Mouse (Mus musculus) large intestine, adult 2 months (tissue): ENCODE measurements around the gene Chid1. TPM values are rescaled to one million over a fixed set of nuclear protein-coding genes. Genes with fewer than 3 reads are reported as not detected.

Experiments used
- DNase-seq: peaks from one replicate; pipeline ENCODE4 v3.0.0-alpha.2; 2012; ENCODE audit warnings: low read depth, low spot score
- WGBS: fragments of 180-500 bp; shearing (Covaris S2); methylation state at CpG from one replicate; pipeline ENCODE4 v1.1.7; 2018; 5-methylcytosine and 5-hydroxymethylcytosine counted together
- polyA plus RNA-seq: library from polyadenylated mRNA; depleted of rRNA; stranded (reverse); fragments of >200 nt; gene quantifications from 2 replicates; pipeline ENCODE4 v1.2.3, GENCODE M21; 2012

Chid1 gene
- polyA plus RNA-seq, 1 experiment: 37.0 TPM

GRCm38 (mm10) chr7:141560471-141560870 is 20.8 kb upstream of the Chid1 start:
- DNase-seq: no peak
- 83% methylated on average over 4 of the region's 4 CpGs for WGBS

DNA sequence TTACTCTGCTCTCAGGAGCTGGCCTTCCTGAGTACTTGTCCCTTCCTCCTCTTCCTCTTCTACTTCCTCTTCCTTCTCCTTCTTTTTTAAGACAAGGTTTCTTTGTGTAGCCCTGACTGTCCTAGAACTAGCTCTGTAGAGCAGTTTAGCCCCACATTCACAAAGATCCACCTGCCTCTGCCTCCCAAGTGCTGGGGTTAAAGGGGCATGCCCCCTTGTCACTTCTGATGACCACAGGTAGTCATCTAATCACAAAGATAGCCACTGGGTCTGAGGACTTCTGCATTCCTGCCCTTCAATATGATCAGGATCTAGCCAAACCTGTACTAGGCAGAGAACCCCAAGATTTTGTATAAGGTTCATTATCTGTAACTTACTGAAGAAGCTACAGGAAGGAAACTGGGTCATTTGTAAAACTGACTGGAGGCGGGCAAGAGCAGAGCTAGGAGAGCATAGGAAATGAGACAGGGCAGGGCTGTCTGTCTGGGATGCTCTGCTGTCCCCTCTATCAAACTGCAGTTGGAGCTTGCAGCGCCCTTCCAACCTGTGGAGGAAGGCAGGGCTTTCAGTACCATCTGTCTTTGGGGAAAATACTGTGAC is 20.2 kb upstream of the Chid1 start:
- DNase-seq: no peak
- WGBS: 90% methylated on average over 2 of the region's 2 CpGs

GRCm38 (mm10) chr7:141558946-141559345 is 19.3 kb upstream of the Chid1 start:
- no peak for DNase-seq

DNA sequence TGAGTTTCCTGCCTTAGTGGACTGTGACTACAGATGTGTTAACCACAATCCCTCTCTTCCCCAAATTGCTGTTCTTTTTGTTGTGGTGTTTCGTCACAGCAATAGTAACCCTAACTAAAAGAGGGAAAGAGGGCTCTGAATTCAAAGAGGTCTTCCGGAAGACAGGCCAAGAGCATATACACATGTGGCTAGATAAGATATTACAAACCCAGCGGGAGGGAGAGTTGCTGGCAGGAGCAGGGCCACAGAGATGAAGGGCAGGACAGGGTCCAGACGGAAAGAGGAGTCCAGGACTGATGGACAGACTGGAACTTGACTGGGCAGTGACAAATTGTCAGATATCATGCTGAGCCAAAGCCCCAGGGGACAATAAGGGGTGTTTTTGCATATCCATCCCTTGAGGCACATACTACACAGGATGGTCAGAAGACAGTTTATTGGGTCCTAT is 18.7 kb upstream of the Chid1 start:
- 75% methylated on average over 4 of the region's 4 CpGs for WGBS
- no peak for DNase-seq

DNA sequence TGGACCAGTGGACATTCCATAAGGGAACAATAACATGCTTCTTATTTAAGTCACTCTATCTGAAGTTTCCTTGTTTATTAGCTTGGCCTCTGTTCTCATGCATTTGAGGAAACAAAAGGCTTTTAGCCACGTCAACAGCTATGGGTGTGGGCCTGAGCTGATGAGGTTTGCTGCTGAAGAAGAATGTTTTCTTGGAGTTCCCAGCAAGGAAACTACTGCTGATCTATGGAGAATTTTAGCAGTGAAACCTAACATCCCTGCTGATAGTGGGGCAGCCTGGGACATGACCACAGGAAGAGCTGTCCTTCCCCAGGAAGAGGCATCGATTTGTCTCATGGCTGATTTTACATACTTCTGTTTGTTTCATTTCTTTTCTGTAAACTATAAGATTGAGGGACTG is 10.8 kb upstream of the Chid1 start:
- WGBS: 52% methylated on average over 2 of the region's 2 CpGs
- DNase-seq: no peak

DNA sequence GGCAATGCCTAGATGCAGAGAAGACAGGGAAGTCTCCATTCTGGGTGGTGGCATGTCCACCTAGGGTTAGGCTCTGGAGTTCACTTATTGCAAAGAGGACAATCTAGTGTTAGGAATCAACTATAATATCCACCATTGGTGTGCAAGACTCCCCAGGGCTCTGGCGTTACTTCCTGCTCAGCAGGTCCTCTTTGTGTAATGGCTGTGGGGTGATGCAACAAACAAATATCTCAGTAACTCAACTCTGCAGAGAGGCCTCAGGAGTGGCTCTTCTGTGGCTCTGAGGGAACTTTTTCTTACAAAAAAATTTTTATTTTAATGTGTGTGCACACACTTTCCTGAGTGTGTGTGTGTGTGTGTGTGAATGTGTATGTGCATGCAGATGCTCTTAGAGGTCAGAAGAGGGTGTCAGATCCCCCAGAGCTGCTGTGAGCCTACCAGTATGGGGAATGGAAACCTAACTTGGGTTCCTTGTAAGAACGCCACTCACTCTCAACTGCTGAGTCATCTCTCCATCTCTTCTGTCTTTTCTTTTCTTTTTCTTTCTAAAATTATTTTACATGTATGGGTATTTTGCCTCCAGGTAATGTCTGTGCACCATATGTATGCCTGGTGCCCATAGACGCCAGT is 9.9 kb upstream of the Chid1 start:
- WGBS: 86% methylated on average over 3 of the region's 3 CpGs
- DNase-seq: no peak

- DNase-seq: no peak
- 32% methylated on average over 4 of the region's 4 CpGs for WGBS
Observed at GRCm38 (mm10) chr7:141544654-141545053, 5.0 kb upstream of the Chid1 start.

DNA sequence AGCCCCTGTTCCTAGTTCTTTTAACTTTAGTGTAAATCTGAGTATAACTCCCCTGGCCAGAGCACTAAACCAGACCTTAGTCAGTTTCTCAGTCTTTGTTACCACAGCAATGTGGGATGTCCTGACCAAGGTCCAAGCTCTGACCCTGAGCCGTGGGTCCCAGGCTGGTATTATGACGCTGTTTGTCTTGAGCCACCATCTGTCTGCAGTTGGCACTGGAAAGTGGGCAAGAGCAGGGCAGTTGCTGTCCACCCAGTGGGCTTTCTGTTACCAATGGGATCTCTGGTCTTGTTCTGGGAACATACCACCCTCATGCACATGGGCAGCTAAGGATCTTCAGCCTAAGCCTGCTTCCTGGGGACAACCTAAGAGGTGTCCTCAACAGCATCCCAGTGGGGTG is 2.9 kb upstream of the Chid1 start:
- DNase-seq: no peak
- 79% methylated on average over 2 of the region's 2 CpGs for WGBS

- no peak for DNase-seq
- WGBS: 83% methylated on average over 4 of the region's 4 CpGs
Observed at GRCm38 (mm10) chr7:141541681-141542080, 2.0 kb upstream of the Chid1 start.

DNA sequence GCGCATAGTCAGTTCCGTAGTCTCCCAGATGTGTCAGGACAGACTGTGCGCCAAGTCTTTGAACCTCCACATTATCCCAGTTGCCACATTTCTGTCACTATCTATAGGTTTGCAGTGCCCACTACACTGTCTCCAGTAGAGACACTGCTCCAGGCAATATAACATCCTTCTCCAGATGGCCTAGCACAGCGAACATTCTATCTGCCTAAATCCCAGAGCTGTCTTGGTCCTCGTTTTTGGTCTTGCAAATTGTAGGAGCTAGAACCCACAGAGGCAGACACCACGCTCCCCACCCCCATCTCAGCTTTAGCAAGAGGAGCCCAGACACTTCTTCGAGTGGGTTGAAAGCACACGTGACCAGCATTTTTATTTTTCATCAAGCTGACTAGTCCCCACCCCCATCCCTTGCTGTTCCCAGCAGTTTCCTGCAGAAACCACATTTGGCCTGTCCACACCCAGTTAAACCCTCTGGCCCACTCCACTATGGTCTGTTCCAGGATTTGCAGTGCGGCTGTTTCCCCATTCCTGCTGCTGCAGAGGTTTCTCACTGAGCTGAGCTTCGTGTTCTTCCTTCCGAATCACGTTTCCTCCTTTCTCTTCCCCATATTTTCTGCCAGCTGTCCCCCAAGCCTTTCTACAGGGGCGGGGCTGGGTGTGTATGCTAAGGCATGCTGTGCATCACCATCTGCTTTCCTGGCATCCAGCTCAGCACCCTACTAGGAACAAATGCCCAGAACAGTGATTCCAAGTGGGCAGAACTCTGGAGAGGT is 840 bp upstream of the Chid1 start:
- DNase-seq: no peak

DNA sequence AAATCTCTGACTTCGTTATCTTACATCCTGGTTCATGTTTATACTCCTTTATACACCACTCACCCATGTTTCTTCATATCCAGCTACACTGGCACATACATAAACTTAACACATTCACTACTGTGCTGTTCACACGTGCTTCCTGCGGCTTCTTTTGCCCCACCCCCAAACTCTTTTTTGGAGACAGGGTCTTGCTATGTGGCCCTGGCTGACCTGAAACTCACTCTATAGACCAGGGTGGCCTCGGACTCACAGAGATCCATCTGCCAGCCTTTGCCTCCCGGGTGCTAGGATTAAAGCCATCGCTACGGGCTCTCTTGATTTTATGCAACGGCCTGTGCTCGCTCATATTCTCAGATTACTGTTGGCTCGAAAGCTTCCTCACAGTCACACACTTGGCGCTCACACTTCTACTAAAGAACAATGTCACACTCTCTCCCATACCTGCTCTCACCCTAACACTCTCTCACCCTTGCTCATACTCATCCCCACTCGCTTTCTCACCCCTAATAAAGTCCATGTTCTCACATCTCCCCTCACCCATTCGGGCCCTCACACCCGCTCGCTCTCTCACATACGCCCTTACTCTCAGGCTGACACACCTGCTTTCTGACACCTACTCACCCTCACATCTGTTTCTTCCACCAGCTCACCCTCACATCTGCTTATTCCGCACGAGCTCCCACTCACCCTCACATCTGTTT is 653 bp downstream of the Chid1 start:
- 4% methylated on average over 18 of the region's 18 CpGs for WGBS
- no peak for DNase-seq

More for the DNA sequence above, 840 bp upstream of the Chid1 start:
- WGBS: 33% methylated on average over 13 of the region's 13 CpGs

- no peak for DNase-seq
Observed at GRCm38 (mm10) chr7:141535570-141535969, 4.1 kb downstream of the Chid1 start.

GRCm38 (mm10) chr7:141525580-141525925 is 14.1 kb downstream of the Chid1 start:
- 87% methylated on average over 4 of the region's 4 CpGs for WGBS
- no peak for DNase-seq

More at GRCm38 (mm10) chr7:141535570-141535969, 4.1 kb downstream of the Chid1 start:
- 31% methylated on average over 1 of the region's 1 CpGs for WGBS

GRCm38 (mm10) chr7:141524760-141525579 is 14.7 kb downstream of the Chid1 start:
- 56% methylated on average over 6 of the region's 6 CpGs for WGBS
- DNase-seq: no peak

GRCm38 (mm10) chr7:141524271-141524670 is 15.4 kb downstream of the Chid1 start:
- WGBS: 86% methylated on average over 4 of the region's 4 CpGs
- no peak for DNase-seq

DNA sequence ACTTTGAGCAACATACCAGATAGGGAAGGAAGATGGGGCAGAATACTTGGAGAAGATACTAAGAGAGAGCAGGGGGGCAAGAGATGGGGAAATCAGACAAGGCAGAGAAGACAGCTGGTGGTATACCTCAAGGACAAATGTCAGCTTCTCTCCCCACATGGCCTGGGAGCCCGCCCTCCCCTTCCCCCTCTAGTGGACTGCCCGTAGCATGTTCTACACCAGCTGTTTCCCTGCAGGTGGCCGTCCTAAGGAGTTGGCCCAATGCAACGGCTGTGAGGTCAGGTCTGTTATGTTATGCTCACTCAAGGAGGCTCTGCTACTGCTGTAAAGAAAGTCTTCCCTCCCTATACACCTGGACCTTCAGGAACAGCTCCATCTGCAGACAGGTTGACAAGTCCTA is 16.6 kb downstream of the Chid1 start:
- 73% methylated on average over 4 of the region's 4 CpGs for WGBS
- no peak for DNase-seq

- WGBS: 72% methylated on average over 1 of the region's 1 CpGs
- DNase-seq: no peak
Observed at GRCm38 (mm10) chr7:141519795-141520194, 19.9 kb downstream of the Chid1 start.

GRCm38 (mm10) chr7:141518926-141519325 is 20.7 kb downstream of the Chid1 start:
- WGBS: 87% methylated on average over 3 of the region's 3 CpGs

DNA sequence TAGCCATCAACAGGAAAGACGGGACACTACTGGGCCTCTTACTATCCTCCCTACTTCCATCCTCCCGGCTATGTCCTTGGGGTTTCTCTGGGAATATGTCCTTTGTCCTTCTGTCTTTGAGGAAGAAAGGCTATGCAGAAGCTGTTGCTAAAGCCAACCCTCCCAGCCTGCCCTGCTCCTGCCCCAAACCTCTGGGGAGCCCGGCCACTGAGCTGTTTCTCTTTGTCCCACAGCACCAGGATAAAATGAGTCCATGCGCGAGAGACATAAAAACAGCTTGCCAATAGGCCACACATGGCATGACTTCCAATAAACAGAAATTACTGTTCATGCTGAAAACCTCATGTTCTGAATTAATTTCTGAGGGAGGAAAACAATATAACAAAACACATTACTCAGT is 21.4 kb downstream of the Chid1 start:
- DNase-seq: no peak
- WGBS: 93% methylated on average over 5 of the region's 5 CpGs

More at GRCm38 (mm10) chr7:141518926-141519325, 20.7 kb downstream of the Chid1 start:
- no peak for DNase-seq
